Mouse (Mus musculus): Measurements from ENCODE around the gene Scel.

GRCm38 (mm10) chr14:103500309-103500708, 12.8 kb upstream of the Scel start:
- TF ChIP-seq CTCF (IDR thresholded peaks at IDR 0.05; ENCODE audit: low read depth, low read length): no peak
- TF ChIP-seq POLR2A (IDR thresholded peaks at IDR 0.05; ENCODE audit: borderline replicate concordance, low read depth, low read length): no peak
